In the genomic region with DNA sequence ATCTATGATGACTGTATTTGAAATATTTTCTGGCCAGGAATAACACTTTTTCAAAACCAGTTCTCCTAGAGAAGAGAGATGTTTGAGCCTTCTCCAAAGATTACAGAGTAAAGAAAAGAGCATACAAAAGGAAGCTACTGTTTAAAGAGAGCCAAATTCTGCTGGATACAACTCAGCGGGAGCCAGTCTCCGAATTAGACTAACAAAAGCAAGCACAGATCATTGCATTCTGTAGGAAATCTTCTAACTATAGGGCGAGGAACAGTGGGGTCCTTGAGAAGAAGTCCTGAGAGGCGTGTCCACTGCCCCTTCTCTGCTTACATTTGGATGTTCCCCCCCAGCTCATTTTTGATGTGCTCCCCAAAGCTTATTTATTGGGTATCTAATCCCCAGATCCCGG, we compare ENCODE assay signal across 27 mouse cellular contexts.
"Had no signal": no experiment of that assay in that cellular context is flagged by ENCODE, and none has a peak within 500 bp of the region (broad histone marks: within the 10 kb centered on the region; RNA-seq: fewer than 3 reads in every experiment).

No protein-coding gene starts in this region.

- H3K27ac ChIP-seq: gastrocnemius, adult 2 months; heart, adult 2 months; hindbrain, embryonic 10.5 days; hindbrain, embryonic 12.5 days; hindbrain, embryonic 14.5 days; intestine, embryonic 15.5 days; layer of hippocampus, adult 2 months; limb, embryonic 13.5 days; limb, embryonic 15.5 days; liver, embryonic 12.5 days; liver, embryonic 14.5 days had no signal

- H3K9ac ChIP-seq: heart, embryonic 12.5 days; hindbrain, embryonic 12.5 days; hindbrain, embryonic 14.5 days; intestine, embryonic 15.5 days; limb, embryonic 13.5 days; limb, embryonic 15.5 days; liver, embryonic 12.5 days; liver, embryonic 14.5 days had no signal

- ATAC-seq: hindbrain, embryonic 16.5 days; inflammation-experienced regulatory T-cells, adult 6 months; intestine, embryonic 15.5 days; intestine, postnatal 0 days; liver, embryonic 12.5 days had no signal

- H3K27me3 ChIP-seq: heart, embryonic 12.5 days; hindbrain, embryonic 12.5 days; intestine, embryonic 15.5 days; limb, embryonic 13.5 days; limb, embryonic 15.5 days; liver, embryonic 12.5 days had no signal

- H3K4me1 ChIP-seq: hindbrain, embryonic 10.5 days; hindbrain, embryonic 12.5 days; intestine, embryonic 15.5 days; limb, embryonic 13.5 days; limb, embryonic 15.5 days; liver, embryonic 12.5 days had no signal

- H3K4me2 ChIP-seq: heart, embryonic 12.5 days; hindbrain, embryonic 12.5 days; hindbrain, embryonic 14.5 days; intestine, embryonic 15.5 days; limb, embryonic 13.5 days; limb, embryonic 15.5 days; liver, embryonic 12.5 days had no signal

- H3K4me3 ChIP-seq: gastrocnemius, adult 2 months; heart, adult 2 months; heart, embryonic 12.5 days; hindbrain, embryonic 10.5 days; hindbrain, embryonic 12.5 days; intestine, embryonic 15.5 days; layer of hippocampus, adult 2 months; limb, embryonic 13.5 days; limb, embryonic 15.5 days; liver, embryonic 12.5 days had no signal

- H3K9me3 ChIP-seq: heart, embryonic 12.5 days; hindbrain, embryonic 10.5 days; hindbrain, embryonic 12.5 days; intestine, embryonic 15.5 days; limb, embryonic 13.5 days; limb, embryonic 15.5 days; liver, embryonic 12.5 days had no signal

- DNase-seq: gastrocnemius, adult 2 months; gastrocnemius, postnatal 10 days; gastrocnemius, postnatal 25 days; heart, adult 2 months; heart, postnatal 10 days; heart, postnatal 4 days; kidney, adult 18-20 months; kidney, adult 8-10 months; kidney, postnatal 10 days; kidney, postnatal 25 days; kidney, postnatal 4 days; layer of hippocampus, adult 9-11 months; layer of hippocampus, postnatal 36 days; left cerebral cortex, postnatal 4 days had no signal

- H3K36me3 ChIP-seq: heart, embryonic 12.5 days; hindbrain, embryonic 10.5 days; hindbrain, embryonic 12.5 days; intestine, embryonic 15.5 days; limb, embryonic 13.5 days; limb, embryonic 15.5 days; liver, embryonic 12.5 days had no signal
